Mouse (Mus musculus) megakaryocyte-erythroid progenitor cell, adult 5-6 weeks (primary cell): ENCODE measurements around the gene Faap24. TPM values are rescaled to one million over a fixed set of nuclear protein-coding genes. Genes with fewer than 3 reads are reported as not detected.

Experiments used
- ATAC-seq: replicated peaks from 2 replicates; pipeline ENCODE4 v1.8.0; 2016; ENCODE audit warnings: mild to moderate bottlenecking, inconsistent platforms; ENCODE audit not compliant: severe bottlenecking, poor library complexity, low FRiP score, low TSS enrichment
- total RNA-seq, 2 experiments: library from RNA; stranded (forward) in 1 of 2; stranded (reverse) in 1 of 2; fragments of 200-1000, 215-1000 nt in 1 of 2; fragments of >200 nt in 1 of 2; fragmentation: Nextera tagmentation in 1 of 2; gene quantifications; 2 replicates each; pipeline ENCODE4 v1.2.3; 2014 to 2017

Gene Faap24
- total RNA-seq, 2 experiments from 2014 or later, result 20.4 to 21.8 TPM

DNA sequence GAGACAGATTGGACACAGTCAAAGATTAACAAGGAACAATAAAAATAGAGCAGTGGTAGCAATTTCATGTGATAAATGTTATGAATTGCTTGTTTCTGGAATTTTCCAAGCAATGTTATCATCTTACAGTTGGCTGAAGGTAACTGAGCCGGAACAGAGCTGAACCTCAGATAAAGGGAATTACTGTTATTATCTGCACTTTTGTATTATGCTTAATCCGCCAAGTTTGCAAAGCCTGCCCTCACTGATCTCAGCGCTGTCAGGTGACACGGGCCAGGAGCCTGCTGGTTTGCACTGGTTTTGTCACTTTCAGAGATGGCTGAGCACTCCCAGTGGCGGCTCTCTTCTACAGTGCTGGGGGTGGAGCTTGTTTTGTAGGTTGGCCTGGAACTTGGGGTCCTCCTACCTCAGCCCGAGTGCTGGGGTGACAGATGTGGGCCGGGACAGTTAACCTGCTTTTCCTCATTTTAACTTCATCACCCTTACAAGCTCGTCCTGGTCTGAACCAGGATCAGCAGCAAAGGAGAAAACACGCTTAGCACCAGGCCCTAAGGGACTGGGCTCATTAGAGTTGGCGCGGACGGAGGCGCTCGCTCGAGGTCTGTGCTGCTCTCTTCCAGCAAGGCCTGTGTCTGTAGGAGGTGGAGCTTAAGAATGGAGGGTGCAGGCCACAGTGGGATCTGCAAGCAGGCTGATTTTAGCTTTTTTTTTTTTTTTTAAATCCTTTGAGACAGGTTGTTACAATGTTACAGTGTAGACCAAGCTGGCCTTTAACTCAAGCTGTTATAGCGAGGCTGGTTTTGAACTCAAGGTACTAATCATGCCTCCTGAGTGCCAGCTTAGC, 23.3 kb downstream of the Faap24 start:
- ATAC-seq, result peak; percentile 78

DNA sequence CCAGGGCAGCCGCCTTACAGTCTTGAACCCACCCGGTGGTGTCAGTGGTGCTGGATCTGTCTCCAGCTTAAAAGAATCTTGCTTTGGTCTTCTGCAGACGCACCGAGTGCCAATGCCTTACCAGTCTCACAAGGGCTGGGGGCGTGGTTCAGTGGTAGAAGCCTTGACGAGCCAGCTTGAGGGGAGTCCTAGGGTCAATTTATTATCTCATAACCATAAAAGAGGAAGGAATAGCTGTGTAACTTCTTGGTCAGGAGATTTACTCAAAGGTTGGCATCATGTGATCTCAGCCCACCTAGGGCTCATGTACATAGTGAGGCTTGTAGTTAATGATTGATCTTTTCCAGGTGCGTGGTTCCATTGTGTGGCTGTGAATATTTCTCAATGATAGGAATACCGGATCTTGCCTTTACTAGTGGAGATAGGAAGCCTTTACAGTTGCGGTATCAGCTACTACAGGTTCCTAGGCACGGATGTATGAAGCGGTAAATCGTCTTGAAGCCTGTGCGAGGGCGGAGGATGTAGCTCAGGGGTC, 24.1 kb downstream of the Faap24 start:
- no peak for ATAC-seq

DNA sequence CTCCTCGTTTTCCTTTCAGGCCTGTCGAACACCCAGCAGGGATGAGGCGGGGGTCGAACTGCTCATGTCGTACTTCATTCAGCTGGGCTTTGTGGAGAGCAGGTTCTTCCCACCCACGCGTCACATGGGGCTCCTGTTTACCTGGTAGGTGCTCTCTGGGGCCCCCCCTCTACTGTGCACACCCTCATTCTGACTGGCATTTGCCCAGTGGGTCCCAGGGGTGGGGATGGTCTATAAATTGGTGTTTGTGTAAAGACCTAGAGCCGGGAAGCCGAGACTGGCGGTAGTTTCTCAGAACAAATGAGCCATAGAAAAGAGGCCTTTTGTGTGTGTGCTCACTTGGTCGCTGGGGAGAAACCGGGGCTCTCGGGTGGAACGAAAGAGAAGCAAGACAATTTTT, 25.5 kb downstream of the Faap24 start:
- no peak for ATAC-seq

DNA sequence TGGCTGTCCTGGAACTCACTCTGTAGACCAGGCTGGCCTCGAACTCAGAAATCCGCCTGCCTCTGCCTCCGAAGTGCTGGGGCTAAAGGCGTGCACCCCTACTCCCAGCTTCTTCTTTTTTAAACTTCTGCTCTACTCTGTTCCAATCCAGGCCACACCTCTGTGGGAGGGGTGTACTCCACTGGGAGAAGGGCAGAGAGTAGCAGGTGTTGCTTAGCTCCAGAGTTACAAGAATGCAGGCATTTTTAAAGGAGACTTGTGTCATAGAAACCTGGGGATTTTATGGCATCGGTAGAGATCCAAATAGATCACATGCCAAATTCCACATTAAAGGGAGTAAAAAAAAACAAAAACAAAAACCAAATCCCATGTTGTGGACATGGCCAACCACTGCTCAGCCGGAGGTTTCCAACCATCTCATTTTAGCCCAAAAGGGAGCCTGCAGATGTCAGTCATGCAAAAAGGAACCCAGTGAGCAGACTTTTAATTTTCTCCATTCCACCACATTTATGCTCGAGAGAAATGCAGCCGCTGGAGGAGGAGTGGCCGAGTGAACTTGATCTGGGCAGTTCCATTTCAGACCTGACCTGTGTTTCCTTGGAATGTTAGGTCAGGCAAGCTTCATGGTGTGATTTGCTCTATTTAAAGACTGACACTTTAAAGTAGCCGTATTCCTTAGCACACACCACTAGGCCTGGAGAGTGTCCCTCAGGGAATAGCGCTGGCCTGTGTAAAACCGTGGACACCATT, 31.3 kb downstream of the Faap24 start:
- ATAC-seq, result no peak

DNA sequence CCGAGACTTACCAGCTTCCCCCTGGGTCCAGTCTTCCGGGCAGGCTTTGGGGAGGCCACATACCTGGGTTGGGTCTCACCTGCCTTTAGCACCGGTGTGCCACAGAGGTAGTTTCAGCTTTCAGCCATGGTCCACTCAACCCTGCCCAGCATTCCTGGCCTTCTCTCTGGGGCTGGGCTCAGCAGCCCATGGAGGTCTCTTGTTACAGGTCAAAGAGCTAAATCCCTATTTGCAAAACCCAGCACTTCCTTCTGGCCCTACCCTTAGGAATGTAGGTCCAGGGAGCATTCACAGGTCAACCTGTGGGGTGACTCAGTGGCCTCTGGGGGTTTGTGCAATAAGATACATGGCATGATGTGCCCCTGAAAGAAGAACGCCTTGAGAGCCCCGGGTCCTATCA, 33.8 kb downstream of the Faap24 start:
- no peak for ATAC-seq

DNA sequence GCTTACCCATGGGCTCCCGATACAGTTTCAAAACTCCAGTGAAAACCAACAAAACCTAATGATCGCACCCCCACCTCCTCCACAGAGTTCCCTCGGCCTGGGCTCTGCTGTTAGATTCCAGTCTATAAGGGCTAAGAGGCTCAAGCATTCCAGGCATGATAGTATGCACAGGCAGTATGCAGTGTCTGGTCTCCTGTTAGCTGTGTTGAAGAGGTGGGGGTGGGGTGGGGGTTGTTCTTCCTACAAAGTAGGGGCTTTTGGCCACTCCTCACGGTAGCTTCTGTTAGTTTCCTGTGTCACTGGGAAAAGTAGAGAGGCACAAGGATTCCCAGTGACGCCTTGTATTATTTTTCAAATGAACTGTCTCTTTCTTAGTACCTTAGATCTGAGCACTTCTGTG, 34.4 kb downstream of the Faap24 start:
- no peak for ATAC-seq

DNA sequence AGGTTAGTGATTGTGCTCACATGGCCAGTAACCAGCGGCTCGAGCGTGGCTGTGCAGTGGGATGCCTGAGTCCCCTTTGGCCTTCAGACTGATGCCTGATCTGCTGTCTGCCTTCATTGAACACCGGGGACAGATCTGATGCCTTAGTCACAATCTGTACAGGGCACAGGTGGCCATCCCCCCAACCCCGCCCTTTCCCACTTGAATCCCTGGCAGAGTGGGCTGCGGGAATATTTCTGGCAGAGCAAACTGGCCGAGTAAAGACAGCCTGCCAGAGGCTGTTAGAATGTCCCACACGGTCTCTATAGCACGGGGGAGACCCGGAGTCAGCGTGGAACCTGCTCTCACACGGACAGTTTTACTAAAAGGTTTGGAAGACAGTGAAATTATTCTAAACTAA, 39.0 kb downstream of the Faap24 start:
- no peak for ATAC-seq

DNA sequence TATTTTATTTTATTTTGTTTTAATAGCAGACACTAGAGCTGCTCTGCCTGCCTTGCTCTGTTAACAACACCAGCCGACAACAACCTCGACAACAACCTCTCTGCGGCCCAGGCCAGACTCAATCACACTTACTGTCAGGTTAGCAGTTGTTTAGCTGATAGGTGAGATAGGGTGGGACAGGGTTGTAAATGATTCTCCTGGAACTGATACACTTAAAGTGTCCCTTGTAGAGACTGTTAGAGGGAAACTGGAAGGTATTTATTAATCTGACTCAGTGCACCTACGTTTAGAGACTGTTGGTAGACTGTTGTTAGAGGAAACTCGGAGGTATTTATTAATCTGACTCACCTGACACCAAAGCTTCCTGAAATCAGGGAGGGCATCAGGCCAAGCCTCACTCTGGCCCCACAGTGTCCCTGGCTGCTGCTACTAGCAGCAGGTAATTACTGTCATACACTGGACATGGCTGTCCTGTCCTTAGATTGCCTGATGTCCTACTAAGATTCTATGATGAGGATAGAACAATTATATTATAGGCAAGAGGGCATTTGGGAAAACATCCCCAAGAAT, 41.2 kb downstream of the Faap24 start:
- no peak for ATAC-seq

DNA sequence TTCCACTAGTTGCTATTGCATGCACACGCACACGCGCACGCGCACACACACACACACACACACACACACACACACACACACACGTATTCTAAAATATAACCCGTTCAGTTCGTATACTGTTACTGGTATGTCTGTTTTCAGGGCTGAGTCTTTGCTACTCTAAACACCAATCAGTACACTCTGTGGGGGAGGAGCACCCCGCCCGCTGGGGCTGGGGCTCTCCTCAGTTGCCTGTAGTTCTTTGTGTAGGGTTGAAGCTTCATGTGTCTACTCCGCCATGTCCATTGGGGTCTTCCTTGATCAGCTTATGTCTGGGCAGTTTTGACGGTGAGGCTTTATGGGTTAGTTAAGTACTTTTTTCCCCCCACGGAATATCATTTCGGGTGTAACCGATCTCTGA, 43.3 kb downstream of the Faap24 start:
- ATAC-seq, result no peak

DNA sequence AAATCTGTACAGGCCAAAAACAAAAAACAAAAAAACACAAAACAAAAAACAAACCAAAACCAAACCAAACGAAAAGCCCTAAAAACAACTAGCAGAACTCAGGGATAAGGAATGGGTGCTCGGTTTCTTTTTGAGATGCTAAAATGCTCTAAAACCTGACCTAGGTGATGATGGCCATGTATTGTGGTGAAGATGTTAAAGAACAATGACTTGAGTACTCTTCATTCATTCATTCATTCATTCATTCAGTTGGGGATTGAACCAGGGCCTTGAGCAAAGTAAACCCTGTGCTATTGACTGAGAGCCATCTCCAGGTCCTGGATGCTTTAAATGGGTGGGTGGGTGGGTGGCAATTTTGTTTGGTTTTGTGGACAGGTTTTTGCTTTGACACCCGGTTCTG, 45.5 kb downstream of the Faap24 start:
- ATAC-seq, result no peak

DNA sequence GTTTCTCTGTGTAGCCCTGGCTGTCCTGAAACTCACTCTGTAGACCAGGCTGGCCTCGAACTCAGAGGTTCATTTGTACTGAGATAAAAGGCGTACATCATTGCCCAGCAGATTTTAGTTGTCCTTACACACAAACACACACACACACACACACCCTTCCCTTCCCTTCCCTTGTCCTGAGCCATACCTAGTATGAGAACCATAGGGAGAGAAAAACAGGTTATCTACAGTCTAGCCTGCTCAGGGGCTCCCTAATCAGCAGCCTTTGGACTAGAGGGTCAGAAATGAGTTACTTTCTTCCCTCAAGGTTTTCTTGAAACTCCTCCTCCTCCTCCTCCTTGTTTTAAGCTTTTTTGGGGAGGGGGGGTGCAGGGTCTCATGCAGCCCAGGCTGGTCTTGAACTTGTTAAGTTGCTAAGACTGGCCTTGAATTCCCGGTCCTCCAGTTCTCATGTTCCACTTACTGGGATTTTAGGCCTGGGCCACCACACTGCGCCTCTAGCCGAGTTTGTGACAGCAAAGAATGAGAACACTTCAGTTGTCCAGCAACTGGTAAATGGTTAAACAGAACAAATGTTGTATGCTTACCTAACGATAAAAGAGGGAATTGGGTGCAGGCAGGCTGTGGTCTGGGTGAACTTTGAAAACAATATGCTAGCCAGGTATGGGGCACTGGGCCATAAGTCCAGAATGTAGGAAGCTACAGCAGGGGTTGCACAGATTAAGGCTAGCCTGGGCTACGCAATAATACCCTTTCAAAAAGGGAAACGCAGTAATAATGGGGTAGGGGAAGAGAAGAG, 46.6 kb downstream of the Faap24 start:
- ATAC-seq, result no peak

DNA sequence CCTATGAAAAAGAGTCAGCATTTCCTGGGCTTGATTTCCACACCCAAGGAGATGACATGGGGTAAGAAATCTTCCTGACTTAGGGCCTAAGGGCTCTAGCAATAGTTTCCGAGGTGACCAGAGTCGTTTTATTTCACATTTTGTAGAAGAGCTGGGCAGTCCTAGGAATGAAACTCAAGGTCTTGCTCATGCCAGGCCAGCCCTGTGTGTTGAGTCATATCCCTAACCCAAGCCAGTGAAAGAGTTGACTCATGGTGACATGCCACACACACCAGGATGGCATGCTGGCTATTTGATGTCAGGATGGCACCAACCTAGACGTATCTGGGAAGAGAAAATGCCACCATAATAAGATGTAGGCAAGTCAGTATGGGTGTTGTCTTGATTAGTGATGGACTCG, 47.6 kb downstream of the Faap24 start:
- ATAC-seq, result no peak

DNA sequence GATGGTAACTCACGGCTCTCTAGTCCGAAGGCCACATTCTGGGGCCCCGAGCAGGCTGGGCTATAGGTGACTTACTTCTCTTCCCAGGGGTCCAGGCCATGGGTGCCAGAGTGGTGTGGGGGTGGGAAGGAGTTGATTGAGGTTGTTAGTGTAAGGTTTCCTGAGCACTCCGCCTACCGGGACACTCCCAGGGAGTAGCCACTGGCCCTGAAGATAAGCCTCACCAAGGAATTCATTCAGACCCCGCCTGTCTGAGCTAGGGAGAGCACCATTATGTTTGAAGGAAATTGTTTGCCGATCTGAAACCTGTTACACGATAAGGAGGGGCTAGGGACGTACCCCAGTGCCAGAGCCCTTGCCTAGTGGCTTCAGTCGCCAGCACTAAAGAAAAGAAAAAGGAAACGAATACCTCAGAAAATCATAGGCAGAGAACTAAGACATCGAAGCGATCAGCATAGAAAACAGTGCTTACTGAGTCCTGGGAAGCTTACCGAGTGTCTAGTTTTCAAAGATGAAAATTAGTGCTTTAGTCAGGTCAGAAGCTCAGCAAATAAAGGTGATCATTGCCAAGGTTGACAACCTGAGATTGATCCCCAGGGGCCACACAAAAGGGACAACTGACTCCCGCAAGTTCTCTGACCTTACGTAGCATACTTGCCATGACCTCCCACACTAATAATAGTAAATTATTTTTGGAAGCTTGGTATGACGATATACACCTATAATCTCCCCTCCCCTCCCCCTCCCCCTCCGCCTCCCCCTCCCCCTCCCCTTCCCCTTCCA, 48.5 kb downstream of the Faap24 start:
- ATAC-seq, result no peak

DNA sequence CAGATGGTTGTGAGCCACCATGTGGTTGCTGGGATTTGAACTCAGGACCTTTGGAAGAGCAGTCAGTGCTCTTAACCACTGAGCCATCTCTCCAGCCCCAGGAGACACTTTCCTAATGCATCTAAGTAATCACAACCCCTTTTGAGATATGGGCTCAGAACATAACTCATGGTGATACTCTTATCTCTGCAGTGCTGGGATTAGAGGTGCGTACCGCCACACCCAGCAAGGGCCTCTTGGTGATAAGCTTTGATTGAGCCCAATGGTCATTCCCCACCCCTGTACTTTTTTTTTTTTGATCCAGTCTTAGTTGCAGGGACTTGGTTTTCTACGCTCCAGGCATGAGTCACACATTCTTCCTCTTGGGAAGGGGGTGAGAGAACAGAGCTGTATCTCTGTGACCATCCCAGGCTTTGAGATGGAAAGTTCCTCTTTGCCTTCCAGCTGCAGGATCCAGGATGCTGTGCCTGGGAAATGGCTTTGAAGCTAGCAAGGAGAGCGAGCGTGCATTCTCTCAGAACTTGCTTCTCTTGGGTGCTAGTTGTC, 51.8 kb downstream of the Faap24 start:
- no peak for ATAC-seq

DNA sequence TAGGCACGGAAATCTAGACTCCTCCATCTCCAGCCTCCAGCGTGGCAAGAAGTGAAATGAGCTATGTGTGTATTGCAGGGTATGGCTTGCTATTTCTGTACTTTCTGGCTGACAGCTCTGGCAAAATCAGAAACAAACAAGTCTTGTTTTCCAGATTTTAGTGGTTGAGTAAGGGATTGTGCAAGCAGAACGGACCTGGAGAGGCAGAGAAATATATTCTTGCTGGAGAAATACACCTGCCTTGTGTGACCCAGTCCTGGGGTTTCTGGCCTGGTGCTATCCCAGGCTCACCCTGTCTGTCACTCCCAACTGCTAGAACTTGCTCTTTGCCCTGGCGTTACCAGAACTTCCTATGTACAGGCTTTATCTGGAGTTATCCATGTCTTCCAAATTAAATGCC, 54.1 kb downstream of the Faap24 start:
- no peak for ATAC-seq
